Mouse (Mus musculus): ENCODE measurements around the gene Tldc2. TPM values are rescaled to one million over a fixed set of nuclear protein-coding genes. Genes with fewer than 3 reads are reported as not detected.

Gene Tldc2
- not detected for polyA plus RNA-seq (2012; fragmentation: generic; extraction: Trizol)

GRCm38 (mm10) chr2:157086796-157087195, at the start of gene Tldc2:
TSS of gene Tldc2 (plus strand) at chr2:157087055.

GRCm38 (mm10) chr2:157078793-157079700, 7.8 kb upstream of the Tldc2 start, which contains the start of gene Soga1:
TSS of gene Soga1 (minus strand) at chr2:157079254.

GRCm38 (mm10) chr2:157135014-157135413, 48.2 kb downstream of the Tldc2 start, which contains the start of gene Samhd1:
TSS of gene Samhd1 (minus strand) at chr2:157135265.

Other genes starting within 250 kb of the Tldc2 start
- gene Tgif2, start 247.0 kb upstream of the Tldc2 start, polyA plus RNA-seq (2012; fragmentation: generic; extraction: Trizol), result 1 to 10 TPM in 1 of 2 experiments, under 1 TPM in 1; 0.70 to 2.3 TPM
- gene 4930518I15Rik, start 229.1 kb upstream of the Tldc2 start, polyA plus RNA-seq (2012; fragmentation: generic; extraction: Trizol), result 1 to 10 TPM in 1 of 2 experiments, under 1 TPM in 1; 0.06 to 1.0 TPM
- 100 to 1,000 TPM; 129 to 173 TPM for gene Rab5if, start 223.9 kb upstream of the Tldc2 start, polyA plus RNA-seq (2012; fragmentation: generic; extraction: Trizol)
- under 1 TPM; 0.37 to 0.57 TPM for gene Sla2, start 199.9 kb upstream of the Tldc2 start, polyA plus RNA-seq (2012; fragmentation: generic; extraction: Trizol)
- gene Ndrg3, start 95.0 kb upstream of the Tldc2 start, polyA plus RNA-seq (2012; fragmentation: generic; extraction: Trizol), result 10 to 100 TPM; 15.8 to 63.3 TPM
- 1 to 10 TPM; 1.4 to 8.6 TPM for gene Dsn1, start 79.9 kb upstream of the Tldc2 start, polyA plus RNA-seq (2012; fragmentation: generic; extraction: Trizol)
- gene Soga1, start 7.8 kb upstream of the Tldc2 start, polyA plus RNA-seq (2012; fragmentation: generic; extraction: Trizol), result 10 to 100 TPM in 1 of 2 experiments, 1 to 10 TPM in 1; 1.3 to 10.1 TPM
- 10 to 100 TPM in 1 of 2 experiments, 1 to 10 TPM in 1; 6.4 to 24.3 TPM for gene Samhd1, start 48.2 kb downstream of the Tldc2 start, polyA plus RNA-seq (2012; fragmentation: generic; extraction: Trizol)
- 1 to 10 TPM in 1 of 2 experiments, under 1 TPM in 1; 0.69 to 1.8 TPM for gene Rbl1, start 117.5 kb downstream of the Tldc2 start, polyA plus RNA-seq (2012; fragmentation: generic; extraction: Trizol)
- gene Rpn2, start 192.0 kb downstream of the Tldc2 start, polyA plus RNA-seq (2012; fragmentation: generic; extraction: Trizol), result 100 to 1,000 TPM; 123 to 216 TPM
- gene Mroh8, start 192.5 kb downstream of the Tldc2 start, polyA plus RNA-seq (2012; fragmentation: generic; extraction: Trizol), result under 1 TPM; 0.06 to 0.11 TPM

All from C3H10T1/2 (cell line).